Mouse (Mus musculus) liver, embryonic 14.5 days (tissue): ENCODE results near the gene Aoc1. TPM values are rescaled to one million over a fixed set of nuclear protein-coding genes. Genes with fewer than 3 reads are reported as not detected.

Experiments
- ATAC-seq: fragments of 200-750 bp; cut with Nextera tagmentation; 2 replicates; pipeline ENCODE4 v1.8.0; 2017; ENCODE audit warnings: moderate number of reproducible peaks, mild to moderate bottlenecking, moderate library complexity; ENCODE audit not compliant: insufficient read depth
- DNase-seq, 3 experiments: peaks; one replicate each; pipeline ENCODE4 v3.0.0-alpha.2; 2012 to 2013; ENCODE audit warnings: low read depth in 3 of 3, low spot score in 3 of 3
- H3K27ac ChIP-seq: fragments of 300-500 bp; sonication (generic); 2 replicates; pipeline ENCODE4 v1.5.1; 2014; ENCODE audit warnings: moderate library complexity, mild to moderate bottlenecking, control low read depth, inconsistent platforms
- H3K27me3 ChIP-seq: fragments of 300-500 bp; sonication (generic); 2 replicates; pipeline ENCODE4 v1.6.1; 2014; ENCODE audit warnings: mild to moderate bottlenecking, low read length, moderate library complexity; ENCODE audit not compliant: control insufficient read depth, insufficient read depth
- H3K36me3 ChIP-seq: fragments of 300-500 bp; sonication (generic); replicated peaks from 2 replicates; pipeline ENCODE4 v1.6.1; 2014; ENCODE audit warnings: low read depth; ENCODE audit not compliant: control insufficient read depth, insufficient read depth
- H3K4me1 ChIP-seq, 2 experiments: fragments of 200-500 bp in 1 of 2; fragments of 300-500 bp in 1 of 2; sonication (generic) in 1 of 2; replicated peaks; 2 replicates each; pipeline ENCODE4 v1.6.1; 2012 to 2014; ENCODE audit warnings: antibody characterized with exemption in 1 of 2, inconsistent platforms in 1 of 2, low read length in 1 of 2; ENCODE audit not compliant: control insufficient read depth in 2 of 2, insufficient read depth in 2 of 2
- H3K4me2 ChIP-seq: fragments of 300-500 bp; sonication (generic); 2 replicates; pipeline ENCODE4 v1.6.1; 2014; ENCODE audit warnings: low read depth, mild to moderate bottlenecking, control low read depth, moderate library complexity
- H3K4me3 ChIP-seq, 2 experiments: fragments of 200-500 bp in 1 of 2; fragments of 300-500 bp in 1 of 2; sonication (generic) in 1 of 2; 2 replicates each; pipeline ENCODE4 v1.5.1; 2012 to 2014; ENCODE audit warnings: low read depth in 2 of 2, low read length in 2 of 2, mild to moderate bottlenecking in 2 of 2, control low read depth in 1 of 2, inconsistent platforms in 1 of 2, moderate library complexity in 1 of 2; ENCODE audit not compliant: insufficient read depth in 1 of 2
- H3K9ac ChIP-seq: fragments of 300-500 bp; sonication (generic); replicated peaks from 2 replicates; pipeline ENCODE4 v1.6.1; 2014; ENCODE audit warnings: mild to moderate bottlenecking, control low read depth, moderate library complexity
- H3K9me3 ChIP-seq: fragments of 300-500 bp; sonication (generic); 2 replicates; pipeline ENCODE4 v1.6.1; 2016; ENCODE audit warnings: low read length, mixed read lengths; ENCODE audit not compliant: control insufficient read depth
- CTCF ChIP-seq: IDR thresholded peaks from 2 replicates; pipeline ENCODE4 v1.5.1; 2016; ENCODE audit warnings: antibody characterized with exemption, low read depth, control low read depth
- EP300 ChIP-seq: IDR thresholded peaks from 2 replicates; pipeline ENCODE4 v1.6.1; 2016; ENCODE audit warnings: antibody characterized with exemption, low read depth
- WGBS: fragments of 180-500 bp; shearing (Covaris S2); extraction: QIAGEN DNeasy Blood & Tissue Kit; methylation state at CpG from one replicate; pipeline ENCODE4 v1.1.7; 2014; ENCODE audit not compliant: insufficient replicate concordance; 5-methylcytosine and 5-hydroxymethylcytosine counted together
- polyA plus RNA-seq, 2 experiments: library from polyadenylated mRNA; depleted of rRNA in 1 of 2; stranded (reverse) in 1 of 2; unstranded in 1 of 2; fragments of >200 nt; fragmentation: Nextera tagmentation in 1 of 2; extraction: Ambion mirVana in 1 of 2; gene quantifications; 2 replicates each; pipeline versions ENCODE4 v1.2.1 to v1.2.3; 2012 to 2014

Aoc1 gene
- 0.02 TPM in 1 of 2 replicates, not detected in the other for polyA plus RNA-seq (2012; rRNA removed)
- not detected in 2 replicates for polyA plus RNA-seq (2014; fragmentation: Nextera tagmentation; extraction: Ambion mirVana)

DNA sequence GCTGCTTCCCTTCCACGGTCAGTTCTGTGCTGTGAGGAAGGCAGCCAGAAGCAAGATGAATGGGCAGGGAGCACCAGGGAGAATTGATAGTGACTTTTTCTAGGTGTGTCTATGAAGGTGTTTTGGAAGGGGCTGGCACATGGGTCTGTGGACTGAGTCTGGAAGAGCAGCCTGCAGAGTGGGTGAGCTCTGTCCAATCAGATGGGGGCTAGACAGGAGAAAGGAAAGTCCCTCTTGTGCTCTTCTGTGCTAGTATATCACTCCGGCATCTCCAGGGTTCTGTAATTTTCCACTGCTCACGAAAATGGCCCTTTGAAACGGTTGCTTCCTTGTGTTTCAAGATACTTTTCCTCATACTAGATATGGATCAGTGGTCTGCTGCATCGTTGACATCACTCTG, at the start of gene Aoc1:
TSS of gene Aoc1 (plus strand) at position 301 of the 400 bp plus-strand sequence.
- no peak within 1 kb of the TSS for H3K9ac ChIP-seq
- no peak for ATAC-seq
- 56% methylated on average over 5 of the region's 5 CpGs for WGBS
- no peaks in the 10 kb centered on the region for H3K4me1 ChIP-seq
- H3K4me2 ChIP-seq, result no peak within 1 kb of the TSS
- H3K36me3 ChIP-seq, result no peaks in the 10 kb centered on the region
- no peak for DNase-seq
- no peak for TF ChIP-seq EP300
- no peak for TF ChIP-seq CTCF
- H3K9me3 ChIP-seq, result no peaks in the 10 kb centered on the region
- H3K27ac ChIP-seq, result no peak within 1 kb of the TSS
- H3K4me3 ChIP-seq, result no peak within 1 kb of the TSS
- H3K27me3 ChIP-seq, result no peaks in the 10 kb centered on the region

DNA sequence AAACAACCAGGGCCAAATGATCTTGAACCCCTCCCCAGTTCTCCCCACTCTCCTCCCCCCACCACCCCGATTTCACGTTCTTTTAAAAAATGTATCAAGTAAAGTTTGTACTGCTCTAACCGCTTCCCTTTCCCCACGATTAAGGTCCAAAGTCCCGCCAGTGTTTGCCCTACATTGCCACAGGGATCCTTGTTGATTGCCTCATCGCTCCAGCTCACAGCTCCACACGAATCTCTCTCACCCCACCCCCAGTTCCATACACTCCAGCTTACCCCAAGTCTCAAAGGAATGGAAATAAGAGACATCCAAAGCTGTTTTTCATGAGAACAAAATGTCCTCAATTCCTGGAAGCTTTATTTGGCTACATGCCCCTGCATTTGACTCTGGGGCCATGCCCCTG, 47.7 kb upstream of the Aoc1 start:
- H3K9me3 ChIP-seq, result no peaks in the 10 kb centered on the region
- peaks cover 0 to 16% of the 10 kb centered on the region in 2 experiments; a peak in 2 of 4 replicates for H3K4me1 ChIP-seq
- no peaks in the 10 kb centered on the region for H3K27me3 ChIP-seq
- H3K4me2 ChIP-seq, result no peak overlapping the region
- no peak overlapping the region for H3K27ac ChIP-seq
- no peak overlapping the region for H3K4me3 ChIP-seq
- no peak for TF ChIP-seq CTCF
- no peak for TF ChIP-seq EP300
- H3K9ac ChIP-seq, result no peak overlapping the region
- DNase-seq, result no peak
- ATAC-seq, result peak; percentile 63
- 46% methylated on average over 7 of the region's 7 CpGs for WGBS
- no peaks in the 10 kb centered on the region for H3K36me3 ChIP-seq

GRCm38 (mm10) chr6:48828976-48829375, 43.7 kb upstream of the Aoc1 start:
- 70% methylated on average over 1 of the region's 1 CpGs for WGBS
- H3K27me3 ChIP-seq, result no peaks in the 10 kb centered on the region
- H3K4me2 ChIP-seq, result no peak overlapping the region
- H3K4me3 ChIP-seq, result no peak overlapping the region
- DNase-seq (no peak), ATAC-seq (no peak)
- TF ChIP-seq EP300 (no peak), CTCF (no peak)
- no peaks in the 10 kb centered on the region for H3K36me3 ChIP-seq
- no peak overlapping the region for H3K9ac ChIP-seq
- no peak overlapping the region for H3K27ac ChIP-seq
- H3K4me1 ChIP-seq, result peaks cover 0 to 18% of the 10 kb centered on the region in 2 experiments; a peak in 2 of 4 replicates
- no peaks in the 10 kb centered on the region for H3K9me3 ChIP-seq

GRCm38 (mm10) chr6:48829651-48830050, 43.0 kb upstream of the Aoc1 start:
- no peak overlapping the region for H3K4me3 ChIP-seq
- ATAC-seq (no peak; the same call in 1 of the 2 replicates), DNase-seq (no peak)
- H3K4me2 ChIP-seq, result no peak overlapping the region
- H3K4me1 ChIP-seq, result peaks cover 0 to 15% of the 10 kb centered on the region in 2 experiments; a peak in 2 of 4 replicates
- H3K9me3 ChIP-seq, result no peaks in the 10 kb centered on the region
- TF ChIP-seq CTCF (no peak), EP300 (no peak)
- H3K9ac ChIP-seq, result no peak overlapping the region
- no peak overlapping the region for H3K27ac ChIP-seq
- H3K27me3 ChIP-seq, result no peaks in the 10 kb centered on the region
- no peaks in the 10 kb centered on the region for H3K36me3 ChIP-seq

- no peaks in the 10 kb centered on the region for H3K9me3 ChIP-seq
- H3K4me1 ChIP-seq, result peaks cover 0 to 14% of the 10 kb centered on the region in 2 experiments; a peak in 2 of 4 replicates
- H3K4me2 ChIP-seq, result no peak overlapping the region
- H3K27ac ChIP-seq, result no peak overlapping the region
- no peaks in the 10 kb centered on the region for H3K36me3 ChIP-seq
- ATAC-seq (no peak), DNase-seq (no peak)
- no peaks in the 10 kb centered on the region for H3K27me3 ChIP-seq
- TF ChIP-seq EP300 (no peak), CTCF (no peak)
- WGBS, result 14% methylated on average over 1 of the region's 1 CpGs
- no peak overlapping the region for H3K9ac ChIP-seq
- H3K4me3 ChIP-seq, result no peak overlapping the region
Measured at GRCm38 (mm10) chr6:48830241-48830640, 42.5 kb upstream of the Aoc1 start.
